Mouse (Mus musculus) CH12.LX (cell line): ENCODE results near the gene Znhit1.

ENCODE experiments used
- CHD2 ChIP-seq: IDR thresholded peaks from 2 replicates; pipeline ENCODE4 v1.6.1; 2011; ENCODE audit warnings: low read length, improper control_type of control experiment
- CTCF ChIP-seq, 2 experiments: IDR thresholded peaks in 1 of 2; conservative IDR thresholded peaks in 1 of 2; 2 replicates each; pipeline ENCODE4 v1.5.1; 2011 to 2012; ENCODE audit warnings: low read depth in 2 of 2, low read length in 2 of 2, improper control_type of control experiment in 1 of 2, inconsistent platforms in 1 of 2, mild to moderate bottlenecking in 1 of 2, moderate library complexity in 1 of 2
- HCFC1 ChIP-seq: IDR thresholded peaks from 2 replicates; pipeline ENCODE4 v1.6.1; 2012; ENCODE audit warnings: low read depth, mild to moderate bottlenecking, inconsistent platforms, low read length, improper control_type of control experiment
- MAX ChIP-seq: IDR thresholded peaks from 2 replicates; pipeline ENCODE4 v1.6.1; 2011; ENCODE audit warnings: low read length, improper control_type of control experiment
- MYC ChIP-seq: IDR thresholded peaks from 2 replicates; pipeline ENCODE4 v1.6.1; 2011; ENCODE audit warnings: low read depth, mild to moderate bottlenecking, improper control_type of control experiment, low read length
- NELFE ChIP-seq: IDR thresholded peaks from 2 replicates; pipeline ENCODE4 v1.6.1; 2011; ENCODE audit warnings: low read depth, low read length, improper control_type of control experiment
- POLR2A ChIP-seq: IDR thresholded peaks from 2 replicates; pipeline ENCODE4 v1.6.1; 2011; ENCODE audit warnings: low read depth, mild to moderate bottlenecking, improper control_type of control experiment, low read length
- SMC3 ChIP-seq: IDR thresholded peaks from 2 replicates; pipeline ENCODE4 v1.6.1; 2011; ENCODE audit warnings: low read depth, low read length, improper control_type of control experiment

- TF ChIP-seq POLR2A (peak; percentile 64; the same call in 1 of the 2 replicates), MYC (0 out of 2 replicates have a peak, but pooled peaks have one; percentile 2), CTCF (conservative IDR thresholded peaks at IDR 0.05 in 1 of 2, IDR thresholded peaks at IDR 0.05 in 1 of 2; ENCODE audit: low read depth in 2 of 2, low read length in 2 of 2) (no peak), NELFE (peak; percentile 23; the same call in 1 of the 2 replicates), CHD2 (no peak), MAX (no peak), SMC3 (no peak), HCFC1 (no peak)
These were observed 485 bp downstream of the Znhit1 start for GRCm38 (mm10) chr5:136987138-136987933.
